Mouse (Mus musculus) megakaryocyte, embryonic 14.5 days (primary cell): ENCODE measurements at regions not wholly inside any gene's neighbourhood (a gene's known extent, or its start where the extent isn't known, plus 50 kb on each side); places are given as distances from the start of the nearest gene placed in this dataset.

Source experiments
- FLI1 ChIP-seq: IDR thresholded peaks from 2 replicates; pipeline ENCODE4 v1.6.1; 2012; ENCODE audit warnings: low read length, inconsistent platforms, mixed read lengths
- GATA1 ChIP-seq: IDR thresholded peaks from 3 replicates; pipeline ENCODE4 v1.6.1; 2012; ENCODE audit warnings: mixed read lengths, low read length, inconsistent platforms, borderline replicate concordance

- TF ChIP-seq GATA1: no peak
- TF ChIP-seq FLI1: no peak
These were observed 244.0 kb downstream of the C1d start for GRCm38 (mm10) chr11:17501120-17502043.
